In genomic region chr19:44692396-44692795, GRCm38 (mm10) we compare ENCODE assay signal across 8 mouse cellular contexts.
A peak's percentile ranks its signal among the peaks of the same experiment; 100 is the strongest.
DNase-seq lines count a peak whose midpoint lies in the region; ATAC-seq and TF ChIP-seq lines count a peak whose summit lies in the region.

No protein-coding gene starts in this region.

- TF ChIP-seq EP300 in liver, postnatal 0 days (IDR thresholded peaks at IDR 0.05; ENCODE audit: low read depth) = no peak

- peak; percentile 56 for DNase-seq in Muller cell, postnatal 12 days (ENCODE audit: inconsistent ontology term)
- peak; percentile 88 for DNase-seq in adrenal gland, postnatal 10 days
- peak; percentile 29 for DNase-seq in forebrain, postnatal 0 days
- DNase-seq in hindlimb bud, embryonic 11.5 days (ENCODE audit: extremely low spot score, low read depth, low spot score) = peak; percentile 73
- DNase-seq in liver, postnatal 0 days = peak; percentile 63
- no peak for DNase-seq in layer of hippocampus, postnatal 14 days (ENCODE audit: low spot score in 2 of 2)
- DNase-seq in left cerebral cortex, postnatal 25 days (ENCODE audit: low spot score in 2 of 2) = no peak

- peak overlapping the region; percentile 49 for H3K4me2 ChIP-seq in forebrain, postnatal 0 days (ENCODE audit: low read depth)
- H3K4me2 ChIP-seq in liver, postnatal 0 days (ENCODE audit: low read depth, low read length) = no peak overlapping the region
- peak overlapping the region; percentile 32; the same call in 1 of the 2 replicates for H3K4me2 ChIP-seq in neural tube, embryonic 14.5 days (ENCODE audit: low read depth, low read length)

- peak overlapping the region; percentile 24 for H3K4me3 ChIP-seq in forebrain, postnatal 0 days (ENCODE audit: low read depth, low read length)
- H3K4me3 ChIP-seq in liver, postnatal 0 days (ENCODE audit: low read depth, low read length) = no peak overlapping the region
- no peak overlapping the region for H3K4me3 ChIP-seq in neural tube, embryonic 14.5 days (ENCODE audit: low read depth, low read length)

- intact Hi-C loops in left cerebral cortex, postnatal 25 days (cut with DNase I) = no loop called here

- H3K36me3 ChIP-seq in forebrain, postnatal 0 days (ENCODE audit: insufficient read depth) = no peaks in the 10 kb centered on the region
- no peaks in the 10 kb centered on the region for H3K36me3 ChIP-seq in liver, postnatal 0 days (replicated peaks; ENCODE audit: insufficient read depth, low read length)
- H3K36me3 ChIP-seq in neural tube, embryonic 14.5 days (ENCODE audit: control insufficient read depth, insufficient read depth, low read length) = no peaks in the 10 kb centered on the region

- TF ChIP-seq CTCF in forebrain, postnatal 0 days (IDR thresholded peaks at IDR 0.05; ENCODE audit: low read depth) = no peak
- no peak for TF ChIP-seq CTCF in liver, postnatal 0 days (IDR thresholded peaks at IDR 0.05; ENCODE audit: low read depth)

- peaks cover 6% of the 10 kb centered on the region; the same call in 1 of the 2 replicates for H3K4me1 ChIP-seq in forebrain, postnatal 0 days (ENCODE audit: insufficient read depth)
- no peaks in the 10 kb centered on the region for H3K4me1 ChIP-seq in liver, postnatal 0 days (ENCODE audit: insufficient read depth)
- H3K4me1 ChIP-seq in neural tube, embryonic 14.5 days (ENCODE audit: control insufficient read depth, insufficient read depth, low read length) = peaks cover 3% of the 10 kb centered on the region; the same call in 1 of the 2 replicates

- 7% methylated on average over 17 of the region's 17 CpGs for WGBS in forebrain, postnatal 0 days
- 2% methylated on average over 17 of the region's 17 CpGs for WGBS in liver, postnatal 0 days (ENCODE audit: insufficient replicate concordance)
- 2% methylated on average over 17 of the region's 17 CpGs for WGBS in neural tube, embryonic 14.5 days

- no peaks in the 10 kb centered on the region for H3K9me3 ChIP-seq in forebrain, postnatal 0 days (ENCODE audit: low read length)
- no peaks in the 10 kb centered on the region for H3K9me3 ChIP-seq in liver, postnatal 0 days (ENCODE audit: low read length)
- H3K9me3 ChIP-seq in neural tube, embryonic 14.5 days (ENCODE audit: control insufficient read depth, low read length) = no peaks in the 10 kb centered on the region

- ATAC-seq in forebrain, postnatal 0 days = no peak
- ATAC-seq in liver, postnatal 0 days = no peak
- ATAC-seq in neural tube, embryonic 14.5 days (ENCODE audit: low read depth) = no peak

- no peak overlapping the region for H3K27ac ChIP-seq in forebrain, postnatal 0 days (ENCODE audit: low read depth, low read length)
- no peak overlapping the region for H3K27ac ChIP-seq in liver, postnatal 0 days (ENCODE audit: low read depth)
- H3K27ac ChIP-seq in neural tube, embryonic 14.5 days (ENCODE audit: low read depth, low read length) = peak overlapping the region; percentile 39; the same call in 1 of the 2 replicates

- peaks cover 25% of the 10 kb centered on the region for H3K27me3 ChIP-seq in forebrain, postnatal 0 days (ENCODE audit: insufficient read depth, low read length)
- peaks cover 36% of the 10 kb centered on the region for H3K27me3 ChIP-seq in liver, postnatal 0 days (ENCODE audit: insufficient read depth, low read length)
- peaks cover 14% of the 10 kb centered on the region; the same call in 1 of the 2 replicates for H3K27me3 ChIP-seq in neural tube, embryonic 14.5 days (ENCODE audit: control insufficient read depth, insufficient read depth, low read length)

- H3K9ac ChIP-seq in forebrain, postnatal 0 days = peak overlapping the region; percentile 22; the same call in 1 of the 2 replicates
- no peak overlapping the region for H3K9ac ChIP-seq in liver, postnatal 0 days (replicated peaks)
- H3K9ac ChIP-seq in neural tube, embryonic 14.5 days (replicated peaks; ENCODE audit: low read depth, low read length) = peak overlapping the region; percentile 46

Comparison
In these comparisons a context has a peak if more than half of its experiments do, and no peak if none do; other contexts are left out.
1. DNase-seq: peak in Muller cell, postnatal 12 days (single experiment), adrenal gland, postnatal 10 days (single experiment), forebrain, postnatal 0 days (single experiment), hindlimb bud, embryonic 11.5 days (single experiment) and liver, postnatal 0 days (single experiment); none in layer of hippocampus, postnatal 14 days (0 of 2) and left cerebral cortex, postnatal 25 days (0 of 2).